Mouse (Mus musculus): ENCODE measurements around the gene Fuom. TPM values are rescaled to one million over a fixed set of nuclear protein-coding genes. Genes with fewer than 3 reads are reported as not detected.

The Fuom gene
- polyA plus RNA-seq, 1 experiment from 2014 or later = 7.6 TPM

DNA sequence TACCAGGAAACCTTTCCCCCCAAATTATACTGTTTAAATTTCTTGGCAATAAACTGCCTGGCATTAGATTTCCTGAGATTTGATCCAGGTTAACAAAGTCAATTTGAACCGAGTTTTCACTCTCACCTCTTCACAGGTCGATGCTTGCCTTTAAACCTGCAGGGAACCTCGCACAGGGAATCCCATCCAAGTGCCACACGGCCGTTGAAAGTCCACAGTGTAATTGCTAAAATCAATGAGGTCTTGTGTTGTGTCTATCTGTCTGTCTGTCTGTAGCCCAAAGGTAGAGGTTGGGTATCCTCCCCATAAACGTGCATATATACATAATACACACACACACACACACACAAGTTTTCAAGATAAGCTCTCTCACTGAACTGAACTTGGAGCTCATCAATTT is 34.8 kb downstream of the Fuom start:
- H3K9me3 ChIP-seq (replicated peaks) = no peaks in the 10 kb centered on the region
- H3K4me2 ChIP-seq = no peak overlapping the region
- H3K4me3 ChIP-seq = no peak overlapping the region
- H3K4me1 ChIP-seq = no peaks in the 10 kb centered on the region
- no peak overlapping the region for H3K27ac ChIP-seq
- H3K36me3 ChIP-seq = no peaks in the 10 kb centered on the region
- H3K9ac ChIP-seq = no peak overlapping the region
- no peak for ATAC-seq
- 39% methylated on average over 6 of the region's 6 CpGs for WGBS (ENCODE audit: insufficient replicate concordance)
- H3K27me3 ChIP-seq (replicated peaks) = peaks cover 65% of the 10 kb centered on the region

DNA sequence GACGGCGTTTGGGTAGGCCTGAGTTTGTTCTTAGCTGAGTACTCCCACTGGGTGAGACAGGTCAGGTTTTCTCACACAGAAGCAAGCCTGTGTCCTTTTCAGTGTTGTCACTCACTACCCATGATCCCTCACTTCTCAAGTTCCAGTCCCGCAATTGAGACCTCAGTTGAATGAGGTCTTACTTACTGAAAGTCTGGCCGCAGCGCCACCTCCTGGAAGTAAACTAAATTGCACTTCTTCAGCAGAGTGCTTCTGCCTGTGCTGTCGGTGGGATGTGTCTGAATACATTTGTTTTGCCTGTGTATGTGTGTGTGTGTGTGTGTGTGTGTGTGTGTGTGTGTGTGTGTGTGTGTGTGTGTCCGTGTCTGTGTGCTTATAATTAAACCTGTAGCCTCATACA is 39.1 kb downstream of the Fuom start:
- Histone ChIP-seq H3K9me3 (replicated peaks) (no peaks in the 10 kb centered on the region), H3K27ac (no peak overlapping the region), H3K4me2 (no peak overlapping the region), H3K27me3 (replicated peaks) (peaks cover 83% of the 10 kb centered on the region), H3K9ac (no peak overlapping the region), H3K4me3 (no peak overlapping the region), H3K4me1 (no peaks in the 10 kb centered on the region), H3K36me3 (no peaks in the 10 kb centered on the region)
- ATAC-seq = no peak
- WGBS (ENCODE audit: insufficient replicate concordance) = 16% methylated on average over 7 of the region's 7 CpGs

DNA sequence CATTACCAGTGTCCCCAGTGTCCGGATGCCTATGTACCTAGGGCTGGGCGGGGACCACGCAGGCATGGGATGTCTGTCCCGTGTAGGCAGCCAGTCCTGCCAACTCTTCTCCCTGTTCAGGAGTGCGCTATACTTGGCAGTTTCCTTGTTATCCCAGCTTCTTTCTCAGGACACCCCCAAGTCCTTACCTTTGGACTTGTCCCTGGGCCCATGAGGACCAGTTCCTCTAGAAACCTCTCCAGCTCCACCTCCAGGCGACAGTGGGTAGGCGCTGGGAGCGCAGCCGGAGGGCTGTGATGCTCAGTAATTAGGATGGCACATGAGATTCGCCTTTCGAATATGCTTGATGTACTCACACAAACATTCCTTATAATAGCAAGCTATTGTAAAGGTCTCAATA is 39.9 kb downstream of the Fuom start:
- Histone ChIP-seq H3K9me3 (replicated peaks) (no peaks in the 10 kb centered on the region), H3K4me1 (no peaks in the 10 kb centered on the region), H3K4me2 (no peak overlapping the region), H3K36me3 (no peaks in the 10 kb centered on the region), H3K4me3 (no peak overlapping the region), H3K27ac (no peak overlapping the region), H3K27me3 (replicated peaks) (peaks cover 91% of the 10 kb centered on the region), H3K9ac (no peak overlapping the region)
- WGBS (ENCODE audit: insufficient replicate concordance) = 17% methylated on average over 11 of the region's 11 CpGs
- 0 out of 2 replicates have a peak, but pooled peaks have one; percentile 17 for ATAC-seq

DNA sequence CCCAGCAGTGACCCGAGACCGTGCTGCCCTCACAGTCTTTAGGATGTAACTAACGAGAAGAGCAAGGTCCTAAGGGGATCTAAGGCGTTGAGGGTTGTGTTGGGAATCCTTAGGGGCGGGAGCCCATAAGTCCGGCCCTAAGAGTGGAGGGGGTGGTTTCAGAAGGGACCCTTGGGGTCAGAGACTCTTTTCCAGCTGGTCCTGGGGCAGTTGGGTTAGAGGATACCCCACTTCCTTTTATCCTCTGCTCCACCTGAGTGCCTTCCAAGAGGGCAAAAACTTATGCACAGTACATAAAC is 40.5 kb downstream of the Fuom start:
- no peak overlapping the region for H3K4me3 ChIP-seq
- no peaks in the 10 kb centered on the region for H3K9me3 ChIP-seq (replicated peaks)
- no peak for ATAC-seq
- H3K4me2 ChIP-seq = no peak overlapping the region; the same call in 1 of the 2 replicates
- no peaks in the 10 kb centered on the region for H3K36me3 ChIP-seq
- 4% methylated on average over 6 of the region's 6 CpGs for WGBS (ENCODE audit: insufficient replicate concordance)
- no peaks in the 10 kb centered on the region for H3K4me1 ChIP-seq
- no peak overlapping the region for H3K9ac ChIP-seq
- H3K27ac ChIP-seq = no peak overlapping the region
- peaks cover 96% of the 10 kb centered on the region for H3K27me3 ChIP-seq (replicated peaks)

DNA sequence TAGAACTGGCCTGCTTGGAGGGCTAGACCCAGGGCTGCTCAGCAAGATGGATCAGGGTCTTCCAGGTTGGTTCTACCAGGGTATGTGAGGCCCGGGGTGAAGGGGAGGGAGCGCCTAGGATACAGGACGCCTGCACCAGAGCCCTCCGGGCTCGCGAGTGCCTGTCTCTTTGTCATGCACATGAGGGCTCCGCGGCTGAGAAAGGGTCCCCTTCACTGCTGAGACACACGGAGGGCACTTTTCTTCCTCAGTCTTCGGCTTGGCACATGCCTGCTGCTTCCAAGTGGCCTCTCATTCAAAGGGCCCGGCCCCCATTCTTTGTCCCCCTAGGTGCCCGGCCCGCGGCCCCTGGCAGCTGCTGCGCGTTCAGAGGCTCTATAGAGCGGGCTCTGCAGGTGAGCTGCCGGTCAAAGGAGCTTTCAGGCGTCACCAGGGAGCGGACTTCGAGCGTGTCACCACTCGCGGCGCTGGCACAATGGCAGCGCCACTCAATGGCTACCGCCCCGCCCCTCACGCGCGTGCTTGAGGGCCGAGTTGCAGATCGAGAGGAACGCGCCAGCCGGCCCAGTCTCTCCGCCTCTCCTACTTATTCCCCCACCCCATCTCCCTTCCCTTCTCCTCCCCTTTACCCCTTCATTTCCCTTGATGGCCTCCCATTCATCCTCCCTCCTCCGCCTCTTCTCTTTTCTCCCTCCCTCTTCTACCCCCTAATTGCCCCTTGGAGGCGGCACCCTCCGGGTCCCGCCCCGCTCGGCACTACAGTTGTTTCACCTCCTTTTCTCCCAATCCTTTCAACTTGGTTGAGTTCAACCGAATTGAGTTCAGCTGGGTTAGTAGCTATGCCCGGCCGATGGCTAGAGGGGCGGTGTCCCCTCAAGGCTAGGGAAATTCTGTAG is 41.1 kb downstream of the Fuom start:
- Histone ChIP-seq H3K27me3 (replicated peaks) (peaks cover 99% of the 10 kb centered on the region), H3K27ac (no peak overlapping the region), H3K4me3 (peak overlapping the region; percentile 20), H3K9me3 (replicated peaks) (no peaks in the 10 kb centered on the region), H3K36me3 (no peaks in the 10 kb centered on the region), H3K4me2 (peak overlapping the region; percentile 48), H3K4me1 (no peaks in the 10 kb centered on the region), H3K9ac (no peak overlapping the region)
- WGBS (ENCODE audit: insufficient replicate concordance) = 3% methylated on average over 47 of the region's 47 CpGs
- no peak for ATAC-seq

DNA sequence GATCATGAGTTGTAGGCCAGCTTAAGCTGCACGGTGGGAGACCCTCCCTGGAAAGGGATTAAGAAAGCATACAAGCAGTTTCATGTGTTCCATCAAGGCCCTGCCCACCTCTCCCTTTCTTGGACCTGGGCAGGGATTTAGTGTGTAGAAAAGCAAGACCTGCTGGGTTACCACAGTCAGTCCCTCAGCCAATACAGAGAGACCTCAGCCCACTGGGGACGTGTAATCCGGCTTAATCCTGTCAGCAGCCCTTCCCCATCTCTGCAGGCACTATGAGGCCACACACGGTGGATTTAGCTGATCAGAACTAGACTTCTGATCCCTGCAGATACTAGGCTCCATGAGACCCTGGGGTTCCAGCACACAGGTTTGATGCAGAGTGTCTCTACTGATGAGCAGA is 42.6 kb downstream of the Fuom start:
- 17% methylated on average over 4 of the region's 4 CpGs for WGBS (ENCODE audit: insufficient replicate concordance)
- H3K36me3 ChIP-seq = no peaks in the 10 kb centered on the region

DNA sequence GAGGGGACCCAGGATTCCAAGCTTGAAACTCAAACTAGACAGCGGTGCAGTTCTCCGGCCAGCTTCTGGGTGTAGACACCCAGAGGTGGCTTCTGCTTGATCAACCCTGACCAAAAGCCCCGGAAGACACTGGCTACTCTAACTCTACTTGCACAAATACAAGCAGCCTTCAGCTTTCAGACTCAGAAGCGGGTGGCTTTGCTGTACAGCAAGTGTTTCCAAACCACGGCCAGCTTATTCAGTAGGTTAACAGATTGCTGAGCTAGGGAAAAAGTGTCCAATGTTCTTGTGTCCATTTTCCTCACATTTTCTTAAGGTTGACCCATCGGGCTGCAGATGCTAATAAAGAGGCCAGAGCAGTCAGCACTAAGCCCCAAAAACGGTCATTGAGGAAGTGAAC is 43.7 kb downstream of the Fuom start:
- Histone ChIP-seq H3K4me2 (peak overlapping the region; percentile 58), H3K36me3 (no peaks in the 10 kb centered on the region), H3K4me1 (no peaks in the 10 kb centered on the region), H3K4me3 (no peak overlapping the region), H3K9ac (no peak overlapping the region), H3K27me3 (replicated peaks) (peaks cover 100% of the 10 kb centered on the region), H3K9me3 (replicated peaks) (no peaks in the 10 kb centered on the region), H3K27ac (no peak overlapping the region)
- ATAC-seq = no peak
- WGBS (ENCODE audit: insufficient replicate concordance) = 24% methylated on average over 7 of the region's 7 CpGs

More for the DNA sequence above, 42.6 kb downstream of the Fuom start:
- Histone ChIP-seq H3K9ac (no peak overlapping the region), H3K27me3 (replicated peaks) (peaks cover 99% of the 10 kb centered on the region), H3K27ac (no peak overlapping the region), H3K4me2 (no peak overlapping the region), H3K4me1 (no peaks in the 10 kb centered on the region), H3K9me3 (replicated peaks) (no peaks in the 10 kb centered on the region), H3K4me3 (no peak overlapping the region)
- ATAC-seq = no peak

DNA sequence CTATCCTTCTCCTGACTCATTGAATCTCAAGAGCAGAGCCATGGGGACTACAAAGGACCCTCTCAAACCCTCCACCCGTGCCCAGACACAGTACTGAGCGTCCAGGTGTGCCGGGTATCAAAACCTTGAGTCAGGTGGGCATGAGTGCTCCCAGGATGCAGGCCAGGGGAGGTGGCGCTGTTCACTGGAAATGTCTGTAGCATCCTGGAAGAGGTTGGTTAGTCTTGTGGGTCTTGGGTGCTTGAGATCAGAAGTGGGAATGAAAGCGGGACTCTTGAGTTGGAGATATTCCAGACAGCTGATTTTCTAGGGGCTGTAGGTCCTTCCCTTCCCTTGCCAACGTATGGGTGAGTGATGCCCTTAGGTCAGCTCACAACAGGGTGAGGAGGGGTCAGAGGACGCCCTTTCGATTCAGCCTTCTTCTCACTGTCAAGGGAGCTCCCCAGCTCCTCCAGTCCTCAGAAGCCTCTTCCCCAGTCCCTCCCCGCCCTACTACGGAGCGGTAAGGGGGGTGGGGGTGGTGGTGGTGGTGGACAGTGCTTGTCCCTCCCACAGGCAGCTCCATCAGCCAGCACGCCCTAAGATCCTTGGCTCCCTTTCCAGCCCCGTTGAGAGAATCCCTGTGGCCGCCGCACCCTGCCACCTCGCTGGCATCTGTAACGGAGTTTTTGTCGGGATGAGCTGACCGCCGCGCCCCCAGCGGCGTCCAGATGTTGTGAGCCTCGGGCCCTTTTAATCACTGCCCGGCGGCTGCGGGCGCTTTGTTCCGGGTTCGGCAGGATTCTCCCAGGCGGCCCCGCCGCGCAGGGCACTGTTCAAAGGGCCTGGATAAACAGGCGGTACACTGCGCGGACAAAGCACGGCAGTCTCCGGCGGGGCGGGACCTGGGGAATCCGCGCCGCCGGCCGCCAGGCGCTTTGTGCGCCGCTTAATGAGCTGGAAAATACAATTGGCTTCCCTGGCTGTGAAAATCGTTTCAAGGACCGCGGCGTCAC is 44.5 kb downstream of the Fuom start:
- H3K27ac ChIP-seq = no peak overlapping the region
- no peak for ATAC-seq
- H3K36me3 ChIP-seq = no peaks in the 10 kb centered on the region
- H3K9ac ChIP-seq = no peak overlapping the region
- peak overlapping the region; percentile 37 for H3K4me3 ChIP-seq
- no peaks in the 10 kb centered on the region for H3K9me3 ChIP-seq (replicated peaks)
- peak overlapping the region; percentile 58 for H3K4me2 ChIP-seq
- H3K4me1 ChIP-seq = no peaks in the 10 kb centered on the region
- WGBS (ENCODE audit: insufficient replicate concordance) = 4% methylated on average over 53 of the region's 53 CpGs
- peaks cover 100% of the 10 kb centered on the region for H3K27me3 ChIP-seq (replicated peaks)

DNA sequence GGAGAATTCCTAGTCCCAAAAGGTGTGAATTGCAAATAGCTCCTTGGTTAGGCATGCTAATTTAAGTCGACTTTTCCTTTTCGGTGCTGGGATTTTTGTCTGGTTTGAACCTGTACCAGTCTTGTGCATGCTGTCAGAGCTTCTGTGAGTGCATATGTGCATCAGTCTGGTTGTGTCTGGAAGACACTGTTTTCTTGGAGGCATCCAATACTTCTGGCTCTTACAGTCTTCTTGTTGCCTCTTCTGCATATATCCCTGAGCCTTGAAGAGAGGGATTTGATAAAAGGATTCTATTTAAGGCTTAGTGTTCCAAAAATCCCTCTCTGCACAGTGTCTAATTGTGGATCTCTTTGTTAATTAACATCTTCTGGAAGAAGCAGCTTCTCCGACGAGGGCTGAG is 48.1 kb downstream of the Fuom start:
- H3K4me2 ChIP-seq = no peak overlapping the region
- ATAC-seq = no peak
- H3K36me3 ChIP-seq = no peaks in the 10 kb centered on the region
- peaks cover 5% of the 10 kb centered on the region for H3K4me1 ChIP-seq
- no peak overlapping the region for H3K4me3 ChIP-seq
- H3K27me3 ChIP-seq (replicated peaks) = peaks cover 100% of the 10 kb centered on the region
- no peak overlapping the region for H3K27ac ChIP-seq
- 66% methylated on average over 4 of the region's 4 CpGs for WGBS (ENCODE audit: insufficient replicate concordance)
- H3K9me3 ChIP-seq (replicated peaks) = no peaks in the 10 kb centered on the region
- H3K9ac ChIP-seq = no peak overlapping the region

DNA sequence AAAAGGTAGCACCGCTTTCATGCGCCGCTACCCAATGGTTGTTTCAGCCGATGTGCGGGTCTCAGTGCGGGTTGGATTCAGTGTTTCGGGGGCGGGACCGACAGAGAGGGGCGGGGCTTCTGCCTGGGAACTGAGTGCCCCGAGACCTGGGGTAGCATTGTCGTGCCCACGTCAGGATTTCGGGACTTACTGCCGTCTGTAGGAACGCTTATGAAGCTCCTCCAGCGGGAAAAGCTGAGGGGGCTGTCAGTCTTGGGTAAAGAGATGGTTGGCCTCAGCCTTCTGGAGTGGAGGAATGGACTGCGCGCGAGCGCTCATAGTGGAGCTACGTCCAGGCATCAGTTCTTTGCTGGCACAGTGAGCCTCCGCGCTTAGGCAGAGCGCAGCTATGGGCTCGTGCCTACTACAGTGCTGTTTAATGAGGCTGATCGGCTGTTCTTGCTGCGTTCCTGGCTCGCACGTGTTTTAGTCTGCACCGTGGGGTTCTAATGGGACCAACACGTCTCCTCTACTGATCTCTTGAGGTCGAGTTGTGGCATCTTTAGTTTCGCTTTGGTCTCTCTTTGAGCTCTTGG is 53.0 kb downstream of the Fuom start:
- H3K4me1 ChIP-seq = peaks cover 11% of the 10 kb centered on the region
- WGBS (ENCODE audit: insufficient replicate concordance) = 3% methylated on average over 34 of the region's 34 CpGs
- ATAC-seq = no peak

DNA sequence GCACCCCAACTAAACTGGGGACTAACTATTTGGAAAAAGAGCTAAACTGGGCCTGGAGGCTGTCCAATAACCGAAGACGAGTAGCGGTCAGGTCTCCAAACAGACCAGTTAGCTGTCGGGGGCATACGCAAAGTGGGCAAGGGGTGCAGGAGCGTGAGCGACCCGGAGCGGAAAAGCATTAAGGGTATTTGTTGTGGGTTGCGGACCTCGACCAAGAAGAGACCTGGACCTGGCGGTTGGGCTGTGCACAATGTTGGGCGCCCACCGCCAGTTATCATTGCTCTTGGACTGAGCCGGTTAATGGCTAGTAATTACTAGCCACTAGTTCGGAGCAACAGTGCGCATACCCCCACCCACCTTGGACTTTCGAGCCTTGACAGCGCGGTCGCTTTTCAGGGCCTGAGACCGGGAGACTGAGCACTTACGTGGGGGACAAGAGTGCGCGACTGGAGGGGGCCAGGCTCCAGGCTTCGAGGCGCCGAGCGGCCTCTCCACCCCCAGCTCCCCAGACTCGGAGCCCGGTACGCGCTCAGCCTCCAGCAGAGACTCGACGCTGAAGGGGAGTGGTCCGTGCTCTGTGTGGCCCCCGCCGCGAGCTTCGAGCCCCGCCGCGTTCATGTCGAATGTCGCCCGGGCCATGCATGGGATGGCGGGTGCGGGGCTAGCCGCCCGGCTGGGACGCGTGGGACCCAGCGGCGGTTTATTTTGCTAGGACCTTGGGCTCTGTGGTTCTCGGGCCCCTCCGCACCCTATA is 53.7 kb downstream of the Fuom start, which contains the start of gene Msx3:
Gene Msx3, minus strand, starts transcription at position 729 of the 754 bp plus-strand sequence.
- no peak within 1 kb of the TSS for H3K9ac ChIP-seq
- H3K4me3 ChIP-seq = peak within 1 kb of the TSS; percentile 34
- 3% methylated on average over 56 of the region's 56 CpGs for WGBS (ENCODE audit: insufficient replicate concordance)
- H3K4me2 ChIP-seq = peak within 1 kb of the TSS; percentile 64
- no peaks in the 10 kb centered on the region for H3K36me3 ChIP-seq
- peak; percentile 30; the same call in 1 of the 2 replicates for ATAC-seq
- no peak within 1 kb of the TSS for H3K27ac ChIP-seq
- H3K9me3 ChIP-seq (replicated peaks) = no peaks in the 10 kb centered on the region
- peaks cover 11% of the 10 kb centered on the region for H3K4me1 ChIP-seq
- peaks cover 96% of the 10 kb centered on the region for H3K27me3 ChIP-seq (replicated peaks)

More for the DNA sequence above, 53.0 kb downstream of the Fuom start:
- no peaks in the 10 kb centered on the region for H3K9me3 ChIP-seq (replicated peaks)
- H3K36me3 ChIP-seq = no peaks in the 10 kb centered on the region
- no peak overlapping the region for H3K9ac ChIP-seq
- peak overlapping the region; percentile 64 for H3K4me2 ChIP-seq
- peak overlapping the region; percentile 34 for H3K4me3 ChIP-seq
- H3K27me3 ChIP-seq (replicated peaks) = peaks cover 100% of the 10 kb centered on the region
- no peak overlapping the region for H3K27ac ChIP-seq
